Mouse (Mus musculus): Measurements from ENCODE around the gene Gstt2.

GRCm38 (mm10) chr10:75818641-75819040 is 18.6 kb downstream of the Gstt2 start:
- TF ChIP-seq CTCF (IDR thresholded peaks at IDR 0.05; ENCODE audit: low read depth, low read length): no peak
- no peak for TF ChIP-seq TAL1 (conservative IDR thresholded peaks at IDR 0.05; ENCODE audit: low read depth, low read length)
- no peak for TF ChIP-seq POLR2AphosphoS5 (IDR thresholded peaks at IDR 0.05; ENCODE audit: insufficient replicate concordance, low read depth, low read length)
- TF ChIP-seq GATA2 (IDR thresholded peaks at IDR 0.05; ENCODE audit: borderline replicate concordance, low read depth, low read length): no peak
- TF ChIP-seq GATA1 (IDR thresholded peaks at IDR 0.05; ENCODE audit: borderline replicate concordance, low read length): no peak
